Comparison of ENCODE assay signal across 10 mouse cellular contexts in the genomic region with DNA sequence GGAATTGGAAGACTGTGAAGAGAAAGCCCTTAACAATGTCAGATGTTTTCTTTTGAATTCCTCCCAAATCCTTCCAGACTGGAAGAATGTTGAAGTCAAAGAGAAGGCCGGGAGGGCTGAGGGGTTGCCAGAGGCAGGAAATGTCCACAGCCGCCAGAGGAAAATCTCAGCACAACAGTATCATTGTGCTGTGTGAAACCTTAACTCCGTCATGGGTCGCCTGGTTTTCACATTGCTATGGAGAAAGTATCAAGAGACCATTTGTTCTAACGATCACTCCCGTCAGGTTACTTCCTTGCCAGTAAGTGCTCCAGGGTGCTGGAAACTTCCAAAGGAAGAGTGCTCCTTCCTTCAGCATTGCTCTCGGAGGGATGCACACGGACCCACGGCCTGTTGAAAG.
DNase-seq lines count a peak whose midpoint lies in the region; ATAC-seq and TF ChIP-seq lines count a peak whose summit lies in the region.
"Had no signal": no experiment of that assay in that cellular context is flagged by ENCODE, and none has a peak within 500 bp of the region (broad histone marks: within the 10 kb centered on the region; RNA-seq: fewer than 3 reads in every experiment).

No protein-coding gene starts in this region.

- no peak for TF ChIP-seq EP300 in stomach, postnatal 0 days (optimal IDR thresholded peaks at IDR 0.05)

- peak; percentile 53; the same call in 1 of the 2 replicates for ATAC-seq in stomach, embryonic 14.5 days (ENCODE audit: insufficient number of reproducible peaks, insufficient read depth, low FRiP score, low read depth)
- no peak for ATAC-seq in stomach, postnatal 0 days (ENCODE audit: low FRiP score, low TSS enrichment)
- ATAC-seq in heart, embryonic 15.5 days (replicated peaks; ENCODE audit: insufficient number of reproducible peaks, insufficient read depth, low FRiP score, low read depth) = no peak

- no peak for TF ChIP-seq POLR2A in lung, adult 2 months (IDR thresholded peaks at IDR 0.05; ENCODE audit: borderline replicate concordance, extremely low read depth, low read depth, low read length)

- H3K4me1 ChIP-seq in stomach, embryonic 14.5 days (ENCODE audit: control insufficient read depth, insufficient read depth, low read length) = no peaks in the 10 kb centered on the region
- H3K4me1 ChIP-seq in stomach, postnatal 0 days (replicated peaks; ENCODE audit: control insufficient read depth, insufficient read depth) = no peaks in the 10 kb centered on the region
- H3K4me1 ChIP-seq in heart, embryonic 15.5 days (replicated peaks) = no peaks in the 10 kb centered on the region; the same call in 1 of the 2 replicates
- peaks cover 22% of the 10 kb centered on the region; the same call in 1 of the 2 replicates for H3K4me1 ChIP-seq in limb, embryonic 10.5 days
- H3K4me1 ChIP-seq in lung, adult 2 months (ENCODE audit: control insufficient read depth, insufficient read depth, low read length) = no peaks in the 10 kb centered on the region
- H3K4me1 ChIP-seq: liver, embryonic 13.5 days had no signal

- no peak overlapping the region; the same call in 1 of the 2 replicates for H3K27ac ChIP-seq in stomach, embryonic 14.5 days (ENCODE audit: low read length)
- no peak overlapping the region for H3K27ac ChIP-seq in stomach, postnatal 0 days (replicated peaks)
- H3K27ac ChIP-seq in heart, embryonic 15.5 days = 0 out of 2 replicates have a peak overlapping the region, but pooled peaks have one; percentile 16
- peak overlapping the region; percentile 12; the same call in 1 of the 2 replicates for H3K27ac ChIP-seq in limb, embryonic 10.5 days
- H3K27ac ChIP-seq: liver, embryonic 13.5 days had no signal

- WGBS in stomach, embryonic 14.5 days = 27% methylated on average over 9 of the region's 9 CpGs
- 19% methylated on average over 9 of the region's 9 CpGs for WGBS in stomach, postnatal 0 days
- 35% methylated on average over 9 of the region's 9 CpGs for WGBS in heart, embryonic 15.5 days
- 35% methylated on average over 9 of the region's 9 CpGs for WGBS in limb, embryonic 10.5 days
- 21% methylated on average over 9 of the region's 9 CpGs for WGBS in lung, adult 2 months

- H3K27me3 ChIP-seq in stomach, embryonic 14.5 days (ENCODE audit: control insufficient read depth, insufficient read depth, low read length) = no peaks in the 10 kb centered on the region
- H3K27me3 ChIP-seq in stomach, postnatal 0 days (ENCODE audit: control insufficient read depth, insufficient read depth, low read length) = no peaks in the 10 kb centered on the region
- H3K27me3 ChIP-seq in heart, embryonic 15.5 days = no peaks in the 10 kb centered on the region
- no peaks in the 10 kb centered on the region for H3K27me3 ChIP-seq in limb, embryonic 10.5 days (ENCODE audit: low read depth, poor library complexity, severe bottlenecking)
- H3K27me3 ChIP-seq: liver, embryonic 13.5 days had no signal

- H3K9me3 ChIP-seq in stomach, embryonic 14.5 days (ENCODE audit: control insufficient read depth, low read depth, low read length) = no peaks in the 10 kb centered on the region
- no peaks in the 10 kb centered on the region for H3K9me3 ChIP-seq in stomach, postnatal 0 days (ENCODE audit: control insufficient read depth, low read length)
- H3K9me3 ChIP-seq in heart, embryonic 15.5 days (replicated peaks) = no peaks in the 10 kb centered on the region
- H3K9me3 ChIP-seq in limb, embryonic 10.5 days (replicated peaks) = no peaks in the 10 kb centered on the region
- H3K9me3 ChIP-seq: liver, embryonic 13.5 days had no signal

- no peak for TF ChIP-seq CTCF in stomach, postnatal 0 days (IDR thresholded peaks at IDR 0.05; ENCODE audit: low read depth)
- no peak for TF ChIP-seq CTCF in lung, adult 2 months (IDR thresholded peaks at IDR 0.05; ENCODE audit: insufficient read depth, low read length)

- H3K4me2 ChIP-seq in stomach, embryonic 14.5 days (replicated peaks; ENCODE audit: low read depth, low read length) = no peak overlapping the region
- H3K4me2 ChIP-seq in stomach, postnatal 0 days (replicated peaks; ENCODE audit: low read depth) = no peak overlapping the region
- peak overlapping the region; percentile 2; the same call in 1 of the 2 replicates for H3K4me2 ChIP-seq in heart, embryonic 15.5 days
- H3K4me2 ChIP-seq: liver, embryonic 13.5 days had no signal

- DNase-seq in stomach, postnatal 0 days (ENCODE audit: low spot score) = no peak
- peak; percentile 38 for DNase-seq in limb, embryonic 10.5 days (ENCODE audit: low spot score)
- no peak for DNase-seq in left cerebral cortex, adult 9 months (ENCODE audit: low spot score in 2 of 2)
- no peak for DNase-seq in layer of hippocampus, postnatal 36 days
- DNase-seq in ovary, postnatal 10 days (ENCODE audit: low spot score) = no peak
- DNase-seq in lung, adult 2 months = no peak
- DNase-seq: cerebellum, adult 11 months; liver, embryonic 13.5 days had no signal

- no peaks in the 10 kb centered on the region for H3K36me3 ChIP-seq in stomach, embryonic 14.5 days (ENCODE audit: control insufficient read depth, insufficient read depth, low read length)
- no peaks in the 10 kb centered on the region for H3K36me3 ChIP-seq in stomach, postnatal 0 days (ENCODE audit: control insufficient read depth, insufficient read depth, low read length)
- H3K36me3 ChIP-seq in heart, embryonic 15.5 days = no peaks in the 10 kb centered on the region
- no peaks in the 10 kb centered on the region for H3K36me3 ChIP-seq in limb, embryonic 10.5 days
- H3K36me3 ChIP-seq: liver, embryonic 13.5 days had no signal

- no peak overlapping the region for H3K4me3 ChIP-seq in stomach, embryonic 14.5 days (ENCODE audit: low read depth, low read length)
- no peak overlapping the region for H3K4me3 ChIP-seq in stomach, postnatal 0 days (ENCODE audit: low read depth, low read length)
- H3K4me3 ChIP-seq in heart, embryonic 15.5 days = no peak overlapping the region
- H3K4me3 ChIP-seq in limb, embryonic 10.5 days = no peak overlapping the region
- no peak overlapping the region for H3K4me3 ChIP-seq in lung, adult 2 months (replicated peaks; ENCODE audit: extremely low read depth, low read depth, low read length)
- H3K4me3 ChIP-seq: liver, embryonic 13.5 days had no signal

- no peak overlapping the region for H3K9ac ChIP-seq in stomach, embryonic 14.5 days (replicated peaks; ENCODE audit: low read depth, low read length)
- H3K9ac ChIP-seq in stomach, postnatal 0 days (ENCODE audit: low read length) = no peak overlapping the region
- no peak overlapping the region for H3K9ac ChIP-seq in heart, embryonic 15.5 days
- H3K9ac ChIP-seq: liver, embryonic 13.5 days had no signal

Comparison
In these comparisons a context has a peak if more than half of its experiments do, and no peak if none do; other contexts are left out.
1. H3K27ac ChIP-seq: peak in heart, embryonic 15.5 days (single experiment) and limb, embryonic 10.5 days (single experiment); none in stomach, embryonic 14.5 days (single experiment) and stomach, postnatal 0 days (single experiment).